Comparison of ENCODE assay signal across 8 mouse cellular contexts in the genomic region with DNA sequence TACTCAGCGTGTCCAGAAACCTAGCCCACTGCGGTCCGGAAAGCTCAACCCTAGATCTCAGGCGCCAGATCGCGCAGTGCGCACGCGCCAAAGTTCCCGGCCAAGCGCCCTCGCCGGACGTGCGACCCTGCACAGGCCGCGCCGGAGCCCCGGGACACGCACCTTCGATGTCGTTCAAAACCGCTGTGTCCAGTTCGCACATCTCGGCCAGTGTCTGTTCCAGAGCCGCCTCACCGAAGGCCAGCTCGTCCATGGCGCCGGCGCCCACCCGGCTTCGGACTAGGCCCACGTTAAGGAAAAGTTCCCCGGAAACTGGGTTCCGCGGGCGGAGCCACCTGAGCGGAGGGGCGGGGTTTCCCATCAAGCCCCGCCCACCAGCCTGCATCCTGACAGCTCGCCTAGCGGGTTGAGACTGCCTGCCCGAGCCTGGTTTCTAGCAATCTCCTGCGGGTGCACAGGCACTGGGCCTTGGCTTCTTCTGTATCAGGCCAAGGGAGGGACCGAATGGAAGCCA. TPM values are rescaled to one million over a fixed set of nuclear protein-coding genes. Genes with fewer than 3 reads are reported as not detected.
DNase-seq lines count a peak whose midpoint lies in the region; ATAC-seq and TF ChIP-seq lines count a peak whose summit lies in the region.

No protein-coding gene starts in this region.

- peaks cover 17% of the 10 kb centered on the region for H3K36me3 ChIP-seq in heart, embryonic 13.5 days
- H3K36me3 ChIP-seq in kidney, postnatal 0 days (ENCODE audit: insufficient read depth, low read length), result no peaks in the 10 kb centered on the region
- H3K36me3 ChIP-seq in liver, embryonic 11.5 days (ENCODE audit: control insufficient read depth, insufficient read depth, low read length), result peaks cover 11% of the 10 kb centered on the region
- H3K36me3 ChIP-seq in myocyte (ENCODE audit: control insufficient read depth, insufficient read depth), result peaks cover 4% of the 10 kb centered on the region

- peaks cover 49% of the 10 kb centered on the region for H3K79me2 ChIP-seq in myocyte (ENCODE audit: control insufficient read depth, insufficient read depth)

- H3K9me3 ChIP-seq in heart, embryonic 13.5 days, result no peaks in the 10 kb centered on the region
- H3K9me3 ChIP-seq in kidney, postnatal 0 days (replicated peaks; ENCODE audit: low read length), result no peaks in the 10 kb centered on the region
- H3K9me3 ChIP-seq in liver, embryonic 11.5 days (ENCODE audit: control insufficient read depth, low read length), result no peaks in the 10 kb centered on the region

- TF ChIP-seq POLR2A in myocyte (IDR thresholded peaks at IDR 0.05; ENCODE audit: insufficient read length, low read depth), result peak; percentile 65

- peak overlapping the region; percentile 90 for H3K9ac ChIP-seq in heart, embryonic 13.5 days
- H3K9ac ChIP-seq in kidney, postnatal 0 days (ENCODE audit: low read depth, low read length), result peak overlapping the region; percentile 65
- H3K9ac ChIP-seq in liver, embryonic 11.5 days (ENCODE audit: low read depth, low read length), result peak overlapping the region; percentile 89

- H3K4me3 ChIP-seq in brown adipose tissue, adult 24 weeks (ENCODE audit: insufficient read depth, low read depth, low read length), result peak overlapping the region; percentile 78
- peak overlapping the region; percentile 81 for H3K4me3 ChIP-seq in heart, embryonic 13.5 days
- H3K4me3 ChIP-seq in kidney, postnatal 0 days (replicated peaks; ENCODE audit: low read depth, low read length), result peak overlapping the region; percentile 60
- H3K4me3 ChIP-seq in liver, embryonic 11.5 days (ENCODE audit: low read depth, low read length), result peak overlapping the region; percentile 76
- H3K4me3 ChIP-seq in myocyte, result peak overlapping the region; percentile 71

- peaks cover 22% of the 10 kb centered on the region for H3K4me1 ChIP-seq in brown adipose tissue, adult 24 weeks (ENCODE audit: control insufficient read depth, insufficient read depth, insufficient read length, low read length)
- H3K4me1 ChIP-seq in heart, embryonic 13.5 days, result peaks cover 80% of the 10 kb centered on the region
- peaks cover 20% of the 10 kb centered on the region; the same call in 1 of the 2 replicates for H3K4me1 ChIP-seq in kidney, postnatal 0 days (replicated peaks; ENCODE audit: insufficient read depth, low read length)
- H3K4me1 ChIP-seq in liver, embryonic 11.5 days (replicated peaks; ENCODE audit: control insufficient read depth, insufficient read depth, low read length), result peaks cover 55% of the 10 kb centered on the region

- no peak for TF ChIP-seq CTCF in kidney, postnatal 0 days (IDR thresholded peaks at IDR 0.05; ENCODE audit: low read depth)

- H3K4me2 ChIP-seq in heart, embryonic 13.5 days, result peak overlapping the region; percentile 91
- peak overlapping the region; percentile 65 for H3K4me2 ChIP-seq in kidney, postnatal 0 days (ENCODE audit: low read length)
- peak overlapping the region; percentile 65 for H3K4me2 ChIP-seq in liver, embryonic 11.5 days
- peak overlapping the region; percentile 93 for H3K4me2 ChIP-seq in myocyte (ENCODE audit: low read depth)

- H3K27me3 ChIP-seq in heart, embryonic 13.5 days (replicated peaks), result no peaks in the 10 kb centered on the region
- no peaks in the 10 kb centered on the region for H3K27me3 ChIP-seq in kidney, postnatal 0 days (ENCODE audit: insufficient read depth, low read length)
- H3K27me3 ChIP-seq in liver, embryonic 11.5 days (replicated peaks; ENCODE audit: control insufficient read depth, insufficient read depth, low read length), result no peaks in the 10 kb centered on the region
- H3K27me3 ChIP-seq in myocyte (ENCODE audit: control insufficient read depth, insufficient read depth, insufficient read length), result no peaks in the 10 kb centered on the region

- peak; percentile 95 for DNase-seq in CD4-positive, CD25-positive, alpha-beta regulatory T cell, adult 2 months (ENCODE audit: low read depth, low spot score)
- peak; percentile 93 for DNase-seq in kidney, postnatal 0 days (ENCODE audit: low spot score)
- DNase-seq in liver, embryonic 11.5 days (ENCODE audit: low spot score), result peak; percentile 98
- peak; percentile 92 to 98 for DNase-seq in spleen, postnatal 4 days (ENCODE audit: low spot score in 2 of 2)

- H3ac ChIP-seq in myocyte (ENCODE audit: control insufficient read depth, insufficient read length), result peak overlapping the region; percentile 65

- H3K27ac ChIP-seq in brown adipose tissue, adult 24 weeks (replicated peaks; ENCODE audit: low read depth, low read length), result peak overlapping the region; percentile 91
- peak overlapping the region; percentile 91 for H3K27ac ChIP-seq in heart, embryonic 13.5 days (replicated peaks)
- peak overlapping the region; percentile 90 for H3K27ac ChIP-seq in kidney, postnatal 0 days
- peak overlapping the region; percentile 73 for H3K27ac ChIP-seq in liver, embryonic 11.5 days (ENCODE audit: low read depth, low read length)

- under 1% methylated on average over 46 of the region's 46 CpGs for WGBS in heart, embryonic 13.5 days
- under 1% methylated on average over 46 of the region's 46 CpGs for WGBS in kidney, postnatal 0 days
- whole genome bisulfite sequencing in liver, embryonic 11.5 days, result under 1% methylated on average over 46 of the region's 46 CpGs

- ATAC-seq in erythroid progenitor cell, adult 5-6 weeks (replicated peaks; ENCODE audit: low FRiP score, poor library complexity, severe bottlenecking), result peak; percentile 86
- ATAC-seq in heart, embryonic 13.5 days (ENCODE audit: extremely low read depth, insufficient number of reproducible peaks, low FRiP score, low TSS enrichment), result peak; percentile 76
- ATAC-seq in kidney, postnatal 0 days (replicated peaks; ENCODE audit: low FRiP score, low read depth), result peak; percentile 72
- ATAC-seq in liver, embryonic 11.5 days (replicated peaks; ENCODE audit: low FRiP score), result peak; percentile 76

TF ChIP-seq in myocyte, 11 proteins besides CTCF, POLR2A, EP300 and RAD21:
- TF ChIP-seq SRF (IDR thresholded peaks at IDR 0.05; ENCODE audit: control insufficient read depth, insufficient read length, low read depth) (no peak), TCF3 (IDR thresholded peaks at IDR 0.05; ENCODE audit: insufficient read length, low read depth) (no peak), CEBPB (IDR thresholded peaks at IDR 0.05; ENCODE audit: insufficient read depth, poor library complexity, severe bottlenecking) (no peak), MAX (IDR thresholded peaks at IDR 0.05; ENCODE audit: low read depth) (no peak), REST (IDR thresholded peaks at IDR 0.05; ENCODE audit: insufficient read depth, insufficient read length) (no peak), E2F4 (IDR thresholded peaks at IDR 0.05; ENCODE audit: insufficient read depth) (no peak), MYOG (IDR thresholded peaks at IDR 0.05; ENCODE audit: control insufficient read depth in 1 of 3, insufficient read depth in 1 of 3, insufficient read length in 2 of 3, low read depth in 2 of 3) (peak in 1 of 3 experiments; percentile 24), TCF12 (IDR thresholded peaks at IDR 0.05; ENCODE audit: insufficient read depth, poor library complexity, severe bottlenecking) (no peak), USF1 (IDR thresholded peaks at IDR 0.05; ENCODE audit: low read depth) (no peak), POLR2AphosphoS2 (IDR thresholded peaks at IDR 0.05; ENCODE audit: insufficient read length, low read depth) (peak; percentile 80), MYOD1 (IDR thresholded peaks at IDR 0.05; ENCODE audit: control insufficient read depth in 1 of 3, insufficient read length in 2 of 3, low read depth in 2 of 3) (peak in 1 of 3 experiments; percentile 1)

RNA-seq across cellular contexts. Expression of a gene that starts 2.0 kb away (rescaled TPM):
- polyA plus RNA-seq in brown adipose tissue, adult 24 weeks (2012; ENCODE audit: insufficient read depth, insufficient read length, missing spikeins), result 192 and 233 TPM in 2 replicates
- total RNA-seq in erythroid progenitor cell, adult 5-6 weeks (2015; ENCODE audit: low replicate concordance), result 6.3 and 10.8 TPM in 2 replicates
- 10.7 and 34.9 TPM in 2 replicates for total RNA-seq in erythroid progenitor cell, adult 5-6 weeks (2017; ENCODE audit: low replicate concordance)
- polyA plus RNA-seq in heart, embryonic 13.5 days (2015; fragmentation: Nextera tagmentation; extraction: Ambion mirVana), result 34.4 and 41.8 TPM in 2 replicates
- polyA plus RNA-seq in kidney, postnatal 0 days (2015; fragmentation: Nextera tagmentation; extraction: Ambion mirVana), result 44.4 and 50.6 TPM in 2 replicates
- polyA plus RNA-seq in liver, embryonic 11.5 days (2014; fragmentation: Nextera tagmentation; extraction: Ambion mirVana), result 78.2 and 78.7 TPM in 2 replicates
- polyA plus RNA-seq in myocyte (2012; fragmentation: generic; extraction: Trizol), result 192 TPM

Comparison
In these comparisons a context has a peak if more than half of its experiments do, and no peak if none do; other contexts are left out.
1. Peak in every context shown above with its lines: DNase-seq, ATAC-seq, H3K4me3 ChIP-seq and H3K27ac ChIP-seq.